Mouse (Mus musculus): ENCODE data around the gene Ksr1. TPM values are rescaled to one million over a fixed set of nuclear protein-coding genes. Genes with fewer than 3 reads are reported as not detected.

Ksr1 gene
- polyA plus RNA-seq, 1 experiment: 28.1 TPM

DNA sequence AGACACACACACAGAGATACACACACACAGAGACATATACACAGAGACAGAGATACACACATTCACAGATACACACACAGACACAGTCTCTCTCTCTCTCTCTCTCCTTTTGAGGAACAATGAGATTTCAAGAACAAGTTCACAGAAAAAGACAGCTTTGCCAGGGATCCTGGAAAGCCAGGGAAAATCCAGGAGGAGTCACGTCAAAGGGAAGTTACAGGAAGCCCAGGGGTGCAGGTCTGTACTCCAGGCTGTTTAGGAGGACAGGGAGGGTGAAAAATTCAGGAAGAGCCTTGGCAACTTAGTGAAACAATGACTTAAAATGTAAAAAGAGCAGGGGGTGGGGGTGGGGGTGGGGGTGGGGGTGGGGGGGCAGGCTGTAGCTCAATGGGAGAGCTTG, 56.5 kb downstream of the Ksr1 start:
- no peak for DNase-seq
- H3K27me3 ChIP-seq (ENCODE audit: control insufficient read depth, insufficient read depth, low read length): no peaks in the 10 kb centered on the region
- no peaks in the 10 kb centered on the region for H3K36me3 ChIP-seq (ENCODE audit: control insufficient read depth, insufficient read depth, low read length)
- whole genome bisulfite sequencing: 85% methylated on average over 1 of the region's 1 CpGs
- no peak overlapping the region for H3K4me3 ChIP-seq (ENCODE audit: control insufficient read depth, insufficient read depth, low read length)
- no peak overlapping the region for H3K27ac ChIP-seq (ENCODE audit: control insufficient read depth, insufficient read depth, low read length)
- peaks cover 26% of the 10 kb centered on the region for H3K4me1 ChIP-seq (replicated peaks; ENCODE audit: control insufficient read depth, insufficient read depth, low read length)
- TF ChIP-seq CTCF (IDR thresholded peaks at IDR 0.05; ENCODE audit: borderline replicate concordance, control insufficient read depth, extremely low read depth, insufficient read depth, low read length, poor library complexity): no peak
- no peak for TF ChIP-seq POLR2A (IDR thresholded peaks at IDR 0.05; ENCODE audit: control insufficient read depth, extremely low read depth, insufficient read depth, low read length, poor library complexity)

DNA sequence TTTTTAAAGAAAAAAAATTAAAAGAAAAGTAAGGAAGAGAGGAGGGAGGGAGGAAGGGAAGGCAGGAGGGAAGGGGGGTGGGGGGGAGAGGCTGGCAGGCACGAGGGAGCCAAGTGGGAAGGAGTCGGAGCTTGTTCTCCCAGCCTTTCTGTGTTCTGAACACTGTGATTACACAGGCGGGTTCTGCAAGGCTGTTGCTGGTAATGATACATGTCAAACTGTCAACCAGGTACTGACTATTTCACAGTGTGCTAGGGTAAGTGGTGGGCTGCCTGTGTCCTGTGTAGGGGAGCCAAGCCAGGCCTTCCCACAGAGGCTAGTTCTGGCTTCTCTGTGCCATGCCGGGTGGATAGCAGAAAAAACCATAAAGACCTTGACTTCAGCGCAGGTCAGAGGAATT, 57.2 kb downstream of the Ksr1 start:
- 84% methylated on average over 5 of the region's 5 CpGs for WGBS
- DNase-seq: no peak
- H3K4me1 ChIP-seq (replicated peaks; ENCODE audit: control insufficient read depth, insufficient read depth, low read length): peaks cover 26% of the 10 kb centered on the region
- H3K27me3 ChIP-seq (ENCODE audit: control insufficient read depth, insufficient read depth, low read length): no peaks in the 10 kb centered on the region
- H3K4me3 ChIP-seq (ENCODE audit: control insufficient read depth, insufficient read depth, low read length): no peak overlapping the region
- H3K27ac ChIP-seq (ENCODE audit: control insufficient read depth, insufficient read depth, low read length): no peak overlapping the region
- no peaks in the 10 kb centered on the region for H3K36me3 ChIP-seq (ENCODE audit: control insufficient read depth, insufficient read depth, low read length)
- TF ChIP-seq POLR2A (IDR thresholded peaks at IDR 0.05; ENCODE audit: control insufficient read depth, extremely low read depth, insufficient read depth, low read length, poor library complexity): no peak

DNA sequence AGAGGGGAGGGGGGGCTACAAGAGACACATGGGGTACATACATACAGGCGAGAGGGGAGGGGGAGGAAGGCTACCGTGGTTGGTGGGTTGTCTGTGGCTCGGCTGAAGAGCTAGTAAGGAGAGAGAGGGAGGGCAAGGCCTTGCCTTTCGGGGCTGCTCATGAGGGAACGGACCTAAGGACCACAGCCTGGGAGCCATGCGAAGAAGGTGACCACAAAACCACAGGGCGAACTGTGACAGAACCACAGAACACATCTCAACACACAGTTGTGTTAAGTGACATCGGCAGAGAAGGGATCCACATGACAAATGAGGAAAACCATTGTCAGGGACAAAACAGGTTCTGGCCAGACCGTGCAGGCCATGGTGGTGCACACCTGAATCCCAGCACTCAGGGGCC, 57.9 kb downstream of the Ksr1 start:
- H3K4me1 ChIP-seq (replicated peaks; ENCODE audit: control insufficient read depth, insufficient read depth, low read length): peaks cover 24% of the 10 kb centered on the region
- H3K4me3 ChIP-seq (ENCODE audit: control insufficient read depth, insufficient read depth, low read length): no peak overlapping the region
- H3K36me3 ChIP-seq (ENCODE audit: control insufficient read depth, insufficient read depth, low read length): no peaks in the 10 kb centered on the region
- WGBS: 12% methylated on average over 9 of the region's 9 CpGs
- H3K27ac ChIP-seq (ENCODE audit: control insufficient read depth, insufficient read depth, low read length): no peak overlapping the region; the same call in 1 of the 2 replicates
- no peak for TF ChIP-seq CTCF (IDR thresholded peaks at IDR 0.05; ENCODE audit: borderline replicate concordance, control insufficient read depth, extremely low read depth, insufficient read depth, low read length, poor library complexity)
- TF ChIP-seq POLR2A (IDR thresholded peaks at IDR 0.05; ENCODE audit: control insufficient read depth, extremely low read depth, insufficient read depth, low read length, poor library complexity): no peak
- no peak for DNase-seq
- H3K27me3 ChIP-seq (ENCODE audit: control insufficient read depth, insufficient read depth, low read length): no peaks in the 10 kb centered on the region

DNA sequence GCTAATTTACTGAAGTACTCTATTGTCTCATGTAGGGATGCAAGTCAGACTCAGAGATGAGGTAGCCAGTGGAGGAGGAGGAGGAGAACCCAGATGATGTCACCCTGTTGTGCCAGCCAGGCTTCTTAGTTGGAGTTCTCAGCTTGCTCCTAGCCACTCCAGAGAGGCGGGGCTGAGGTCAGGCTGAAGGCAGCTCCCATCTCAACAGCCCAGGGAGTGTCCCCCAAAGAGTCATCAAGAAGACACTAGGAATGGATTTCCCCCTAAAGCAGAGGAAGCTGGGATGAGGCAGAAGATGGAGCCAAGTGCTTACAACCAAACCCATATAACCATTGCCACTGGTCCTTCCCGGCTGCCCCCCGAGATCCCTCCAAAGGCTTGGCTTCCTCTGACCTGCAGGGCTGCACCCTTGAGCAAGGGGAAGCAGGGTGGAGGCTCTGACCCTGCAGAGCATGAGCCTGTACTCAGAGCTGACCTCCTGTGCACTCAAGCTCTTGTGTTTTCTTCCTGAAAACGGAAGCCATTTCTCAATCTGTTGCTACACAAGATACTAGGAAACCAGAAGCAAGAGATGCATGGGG, 58.4 kb downstream of the Ksr1 start:
- H3K27ac ChIP-seq (ENCODE audit: control insufficient read depth, insufficient read depth, low read length): no peak overlapping the region; the same call in 1 of the 2 replicates
- no peaks in the 10 kb centered on the region for H3K36me3 ChIP-seq (ENCODE audit: control insufficient read depth, insufficient read depth, low read length)
- no peak for DNase-seq
- peaks cover 19% of the 10 kb centered on the region for H3K4me1 ChIP-seq (replicated peaks; ENCODE audit: control insufficient read depth, insufficient read depth, low read length)
- WGBS: 36% methylated on average over 4 of the region's 4 CpGs
- H3K4me3 ChIP-seq (ENCODE audit: control insufficient read depth, insufficient read depth, low read length): no peak overlapping the region
- no peak for TF ChIP-seq CTCF (IDR thresholded peaks at IDR 0.05; ENCODE audit: borderline replicate concordance, control insufficient read depth, extremely low read depth, insufficient read depth, low read length, poor library complexity)
- TF ChIP-seq POLR2A (IDR thresholded peaks at IDR 0.05; ENCODE audit: control insufficient read depth, extremely low read depth, insufficient read depth, low read length, poor library complexity): no peak
- H3K27me3 ChIP-seq (ENCODE audit: control insufficient read depth, insufficient read depth, low read length): no peaks in the 10 kb centered on the region

DNA sequence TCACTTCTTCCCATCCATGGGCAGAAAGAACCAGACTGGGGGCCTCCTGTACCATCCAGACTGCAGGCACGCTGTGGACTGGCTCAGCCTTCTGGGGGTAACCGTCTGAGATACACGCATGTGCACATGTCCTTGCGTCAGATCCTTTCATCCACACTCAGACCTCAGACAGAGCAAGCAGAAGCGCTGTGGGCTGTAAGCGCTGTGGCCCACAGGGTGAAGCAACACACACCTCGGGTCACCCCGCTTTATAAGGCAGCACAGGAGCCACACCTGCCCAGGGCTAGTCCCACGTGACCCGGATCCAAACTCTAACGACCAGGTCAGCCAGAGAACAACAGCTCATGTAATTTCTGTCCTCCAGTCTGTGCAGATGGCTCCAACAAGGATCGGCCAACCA, 59.4 kb downstream of the Ksr1 start:
- 89% methylated on average over 12 of the region's 12 CpGs for WGBS
- Histone ChIP-seq H3K4me3 (ENCODE audit: control insufficient read depth, insufficient read depth, low read length) (no peak overlapping the region), H3K36me3 (ENCODE audit: control insufficient read depth, insufficient read depth, low read length) (no peaks in the 10 kb centered on the region), H3K27me3 (ENCODE audit: control insufficient read depth, insufficient read depth, low read length) (no peaks in the 10 kb centered on the region), H3K4me1 (replicated peaks; ENCODE audit: control insufficient read depth, insufficient read depth, low read length) (peaks cover 12% of the 10 kb centered on the region), H3K27ac (ENCODE audit: control insufficient read depth, insufficient read depth, low read length) (no peak overlapping the region)
- DNase-seq: no peak
- TF ChIP-seq POLR2A (IDR thresholded peaks at IDR 0.05; ENCODE audit: control insufficient read depth, extremely low read depth, insufficient read depth, low read length, poor library complexity) (no peak), CTCF (IDR thresholded peaks at IDR 0.05; ENCODE audit: borderline replicate concordance, control insufficient read depth, extremely low read depth, insufficient read depth, low read length, poor library complexity) (no peak)

- Histone ChIP-seq H3K27ac (ENCODE audit: control insufficient read depth, insufficient read depth, low read length) (no peak overlapping the region), H3K4me1 (replicated peaks; ENCODE audit: control insufficient read depth, insufficient read depth, low read length) (peaks cover 12% of the 10 kb centered on the region), H3K27me3 (ENCODE audit: control insufficient read depth, insufficient read depth, low read length) (no peaks in the 10 kb centered on the region), H3K36me3 (ENCODE audit: control insufficient read depth, insufficient read depth, low read length) (no peaks in the 10 kb centered on the region), H3K4me3 (ENCODE audit: control insufficient read depth, insufficient read depth, low read length) (no peak overlapping the region)
- WGBS: 85% methylated on average over 5 of the region's 5 CpGs
- no peak for DNase-seq
- no peak for TF ChIP-seq POLR2A (IDR thresholded peaks at IDR 0.05; ENCODE audit: control insufficient read depth, extremely low read depth, insufficient read depth, low read length, poor library complexity)
- TF ChIP-seq CTCF (IDR thresholded peaks at IDR 0.05; ENCODE audit: borderline replicate concordance, control insufficient read depth, extremely low read depth, insufficient read depth, low read length, poor library complexity): no peak
Observed at GRCm38 (mm10) chr11:79085059-79085458, 61.1 kb downstream of the Ksr1 start.

DNA sequence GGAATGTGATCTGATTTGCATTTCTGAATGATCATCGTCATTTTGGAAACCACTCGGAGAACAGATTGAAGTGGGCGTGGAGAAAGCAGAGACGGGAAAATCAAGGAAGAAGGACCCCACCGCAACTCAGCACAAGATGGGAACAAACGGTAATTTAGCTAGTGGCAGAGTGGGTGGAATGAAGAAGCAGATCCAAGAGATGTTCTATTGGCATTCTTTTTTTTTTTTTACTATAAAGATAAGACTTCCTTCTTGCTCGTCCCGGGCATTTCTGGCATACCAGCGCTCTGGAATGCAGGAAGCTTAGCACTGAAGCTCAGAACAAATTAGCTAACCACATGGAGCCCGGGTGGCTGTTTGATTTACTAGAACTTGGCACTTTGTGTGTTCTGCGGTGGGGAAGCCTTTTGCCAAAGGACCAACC, 63.2 kb downstream of the Ksr1 start:
- Histone ChIP-seq H3K27me3 (ENCODE audit: control insufficient read depth, insufficient read depth, low read length) (no peaks in the 10 kb centered on the region), H3K4me3 (ENCODE audit: control insufficient read depth, insufficient read depth, low read length) (no peak overlapping the region), H3K36me3 (ENCODE audit: control insufficient read depth, insufficient read depth, low read length) (no peaks in the 10 kb centered on the region), H3K27ac (ENCODE audit: control insufficient read depth, insufficient read depth, low read length) (no peak overlapping the region), H3K4me1 (replicated peaks; ENCODE audit: control insufficient read depth, insufficient read depth, low read length) (peaks cover 5% of the 10 kb centered on the region)
- 66% methylated on average over 11 of the region's 11 CpGs for WGBS
- no peak for DNase-seq
- TF ChIP-seq CTCF (IDR thresholded peaks at IDR 0.05; ENCODE audit: borderline replicate concordance, control insufficient read depth, extremely low read depth, insufficient read depth, low read length, poor library complexity) (no peak), POLR2A (IDR thresholded peaks at IDR 0.05; ENCODE audit: control insufficient read depth, extremely low read depth, insufficient read depth, low read length, poor library complexity) (no peak)
